Mouse (Mus musculus): ENCODE measurements around the gene Myo1f. TPM values are rescaled to one million over a fixed set of nuclear protein-coding genes. Genes with fewer than 3 reads are reported as not detected.
A peak's percentile ranks its signal among the peaks of the same experiment; 100 is the strongest.

Gene Myo1f
- polyA plus RNA-seq, 1 experiment: 0.27 TPM

DNA sequence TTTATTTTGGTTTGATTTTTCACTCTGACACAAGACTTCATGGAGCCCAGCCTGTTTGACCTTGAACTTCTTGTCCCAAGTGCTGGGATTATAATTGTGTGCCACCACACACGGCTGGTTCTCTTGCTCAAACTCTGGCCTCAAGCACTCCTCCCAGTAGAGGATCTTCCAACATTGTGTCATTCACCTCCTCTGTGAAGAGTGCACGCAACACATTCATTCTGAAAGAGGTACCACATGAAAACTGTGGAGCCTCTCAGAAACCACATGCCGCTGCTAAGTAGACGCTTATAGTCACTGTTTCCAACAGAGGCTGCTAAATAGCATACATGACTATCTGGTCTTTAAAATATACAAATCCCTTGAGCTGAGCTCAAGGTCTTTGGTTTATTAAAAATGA lies 3.4 kb upstream of the Myo1f start:
- Histone ChIP-seq H3K27me3 (ENCODE audit: control insufficient read depth, insufficient read depth, low read length) (no peaks in the 10 kb centered on the region), H3K4me1 (ENCODE audit: control insufficient read depth, insufficient read depth, low read length) (no peaks in the 10 kb centered on the region), H3K36me3 (ENCODE audit: control insufficient read depth, insufficient read depth, low read length) (no peaks in the 10 kb centered on the region), H3K4me3 (ENCODE audit: control insufficient read depth, low read depth, low read length) (no peak overlapping the region), H3K27ac (ENCODE audit: control insufficient read depth, insufficient read depth, low read depth, low read length) (no peak overlapping the region)
- TF ChIP-seq POLR2A (IDR thresholded peaks at IDR 0.05; ENCODE audit: control insufficient read depth, low read depth, low read length): no peak
- no peak for TF ChIP-seq CTCF (IDR thresholded peaks at IDR 0.05; ENCODE audit: control insufficient read depth, insufficient read depth, insufficient replicate concordance, low read depth, low read length)

DNA sequence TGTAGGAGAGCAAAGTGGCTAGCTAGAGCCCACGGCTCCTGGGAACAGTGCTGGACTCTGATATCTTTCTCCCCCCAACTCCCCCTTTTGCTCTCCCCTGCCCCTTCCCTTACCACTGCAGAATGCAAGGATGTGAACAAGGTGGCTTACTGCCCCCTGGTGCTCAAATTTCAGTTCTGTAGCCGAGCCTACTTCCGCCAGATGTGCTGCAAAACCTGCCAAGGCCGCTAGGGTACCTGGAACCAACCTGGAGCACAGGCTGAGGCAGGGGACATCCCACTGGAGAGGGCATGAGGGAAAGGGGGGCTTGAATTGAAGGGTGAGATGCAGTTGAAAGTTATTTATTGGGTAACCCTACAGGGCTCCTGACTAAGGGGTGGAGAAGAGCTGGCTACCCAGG lies 2.5 kb upstream of the Myo1f start:
- Histone ChIP-seq H3K27me3 (ENCODE audit: control insufficient read depth, insufficient read depth, low read length) (no peaks in the 10 kb centered on the region), H3K4me1 (ENCODE audit: control insufficient read depth, insufficient read depth, low read length) (no peaks in the 10 kb centered on the region), H3K36me3 (ENCODE audit: control insufficient read depth, insufficient read depth, low read length) (no peaks in the 10 kb centered on the region), H3K27ac (ENCODE audit: control insufficient read depth, insufficient read depth, low read depth, low read length) (no peak overlapping the region), H3K4me3 (ENCODE audit: control insufficient read depth, low read depth, low read length) (no peak overlapping the region)
- TF ChIP-seq POLR2A (IDR thresholded peaks at IDR 0.05; ENCODE audit: control insufficient read depth, low read depth, low read length): no peak
- TF ChIP-seq CTCF (IDR thresholded peaks at IDR 0.05; ENCODE audit: control insufficient read depth, insufficient read depth, insufficient replicate concordance, low read depth, low read length): peak; percentile 51

DNA sequence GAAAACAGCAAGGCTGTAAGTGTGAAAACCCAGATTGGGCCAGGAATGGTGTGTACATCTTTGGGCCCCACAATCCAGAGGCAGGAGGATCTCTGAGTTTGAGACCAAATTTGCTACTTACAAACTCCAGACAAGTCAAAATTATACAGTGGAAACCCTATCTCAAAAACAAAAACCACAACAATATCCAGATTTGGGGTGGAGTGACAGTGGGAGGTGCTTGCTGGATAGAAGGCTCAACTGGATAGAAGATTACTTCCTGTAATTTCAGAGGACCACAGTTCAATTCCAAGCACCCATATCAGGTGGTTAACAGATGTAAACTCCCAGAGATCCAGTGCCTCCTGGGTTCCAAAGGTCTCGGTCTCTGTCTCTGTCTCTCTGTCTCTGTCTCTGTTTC lies 971 bp upstream of the Myo1f start:
- no peak for TF ChIP-seq CTCF (IDR thresholded peaks at IDR 0.05; ENCODE audit: control insufficient read depth, insufficient read depth, insufficient replicate concordance, low read depth, low read length)
- no peak for TF ChIP-seq POLR2A (IDR thresholded peaks at IDR 0.05; ENCODE audit: control insufficient read depth, low read depth, low read length)
- Histone ChIP-seq H3K27me3 (ENCODE audit: control insufficient read depth, insufficient read depth, low read length) (no peaks in the 10 kb centered on the region), H3K27ac (ENCODE audit: control insufficient read depth, insufficient read depth, low read depth, low read length) (no peak overlapping the region), H3K4me3 (ENCODE audit: control insufficient read depth, low read depth, low read length) (no peak overlapping the region), H3K36me3 (ENCODE audit: control insufficient read depth, insufficient read depth, low read length) (no peaks in the 10 kb centered on the region), H3K4me1 (ENCODE audit: control insufficient read depth, insufficient read depth, low read length) (no peaks in the 10 kb centered on the region)

DNA sequence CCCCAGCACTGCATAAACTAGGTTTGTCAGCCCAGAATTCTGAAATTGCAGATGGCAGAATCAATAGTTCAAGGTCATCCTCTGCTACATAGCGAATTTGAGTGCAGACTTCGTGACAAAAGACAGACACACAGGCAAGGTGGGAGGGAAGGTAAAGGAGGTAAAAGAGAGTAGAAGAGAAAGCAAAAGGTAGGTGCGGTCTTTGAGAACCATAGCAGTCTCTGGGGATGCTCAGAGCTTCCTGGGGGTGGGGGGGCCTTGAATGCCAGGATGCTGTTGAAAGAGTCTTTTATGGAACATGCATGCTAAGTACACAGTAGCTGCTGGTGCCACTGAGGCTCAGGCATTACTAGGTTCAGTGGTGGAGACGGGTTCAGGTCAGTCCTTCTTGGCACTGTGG lies 2.4 kb downstream of the Myo1f start:
- H3K4me1 ChIP-seq (ENCODE audit: control insufficient read depth, insufficient read depth, low read length): no peaks in the 10 kb centered on the region
- H3K4me3 ChIP-seq (ENCODE audit: control insufficient read depth, low read depth, low read length): no peak overlapping the region
- H3K27ac ChIP-seq (ENCODE audit: control insufficient read depth, insufficient read depth, low read depth, low read length): no peak overlapping the region
- no peaks in the 10 kb centered on the region for H3K36me3 ChIP-seq (ENCODE audit: control insufficient read depth, insufficient read depth, low read length)
- TF ChIP-seq POLR2A (IDR thresholded peaks at IDR 0.05; ENCODE audit: control insufficient read depth, low read depth, low read length) (no peak), CTCF (IDR thresholded peaks at IDR 0.05; ENCODE audit: control insufficient read depth, insufficient read depth, insufficient replicate concordance, low read depth, low read length) (no peak)
- no peaks in the 10 kb centered on the region for H3K27me3 ChIP-seq (ENCODE audit: control insufficient read depth, insufficient read depth, low read length)

GRCm38 (mm10) chr17:33563527-33564076 lies 8.1 kb downstream of the Myo1f start:
- Histone ChIP-seq H3K36me3 (ENCODE audit: control insufficient read depth, insufficient read depth, low read length) (no peaks in the 10 kb centered on the region), H3K27me3 (ENCODE audit: control insufficient read depth, insufficient read depth, low read length) (no peaks in the 10 kb centered on the region), H3K27ac (ENCODE audit: control insufficient read depth, insufficient read depth, low read depth, low read length) (no peak overlapping the region), H3K4me1 (ENCODE audit: control insufficient read depth, insufficient read depth, low read length) (no peaks in the 10 kb centered on the region), H3K4me3 (ENCODE audit: control insufficient read depth, low read depth, low read length) (no peak overlapping the region)
- no peak for TF ChIP-seq CTCF (IDR thresholded peaks at IDR 0.05; ENCODE audit: control insufficient read depth, insufficient read depth, insufficient replicate concordance, low read depth, low read length)
- TF ChIP-seq POLR2A (IDR thresholded peaks at IDR 0.05; ENCODE audit: control insufficient read depth, low read depth, low read length): no peak

- Histone ChIP-seq H3K27me3 (ENCODE audit: control insufficient read depth, insufficient read depth, low read length) (no peaks in the 10 kb centered on the region), H3K4me3 (ENCODE audit: control insufficient read depth, low read depth, low read length) (no peak overlapping the region), H3K4me1 (ENCODE audit: control insufficient read depth, insufficient read depth, low read length) (no peaks in the 10 kb centered on the region), H3K27ac (ENCODE audit: control insufficient read depth, insufficient read depth, low read depth, low read length) (no peak overlapping the region), H3K36me3 (ENCODE audit: control insufficient read depth, insufficient read depth, low read length) (no peaks in the 10 kb centered on the region)
- TF ChIP-seq CTCF (IDR thresholded peaks at IDR 0.05; ENCODE audit: control insufficient read depth, insufficient read depth, insufficient replicate concordance, low read depth, low read length) (no peak), POLR2A (IDR thresholded peaks at IDR 0.05; ENCODE audit: control insufficient read depth, low read depth, low read length) (no peak)
Observed at GRCm38 (mm10) chr17:33564599-33564998, 9.1 kb downstream of the Myo1f start.

DNA sequence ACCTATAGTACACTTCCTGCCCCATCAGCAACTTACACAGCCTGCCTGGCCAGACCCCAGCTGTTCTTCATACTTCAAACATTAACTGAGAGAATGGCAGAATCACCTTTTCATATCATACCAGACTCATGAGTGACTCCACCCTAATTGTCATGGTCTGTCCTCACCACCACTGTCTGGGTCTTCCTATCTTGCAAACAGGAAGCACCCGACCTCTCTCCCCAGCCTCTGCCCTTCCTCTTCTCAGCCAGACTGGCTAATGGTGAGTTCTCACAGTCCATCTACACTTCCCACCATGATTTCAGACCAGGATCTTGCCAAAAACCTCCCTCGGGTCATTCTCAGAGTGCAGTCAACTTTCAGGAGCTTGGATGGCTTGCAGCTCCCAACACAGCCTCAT lies 10.7 kb downstream of the Myo1f start:
- TF ChIP-seq POLR2A (IDR thresholded peaks at IDR 0.05; ENCODE audit: control insufficient read depth, low read depth, low read length): no peak
- TF ChIP-seq CTCF (IDR thresholded peaks at IDR 0.05; ENCODE audit: control insufficient read depth, insufficient read depth, insufficient replicate concordance, low read depth, low read length): no peak
- no peak overlapping the region for H3K4me3 ChIP-seq (ENCODE audit: control insufficient read depth, low read depth, low read length)
- H3K36me3 ChIP-seq (ENCODE audit: control insufficient read depth, insufficient read depth, low read length): no peaks in the 10 kb centered on the region
- no peaks in the 10 kb centered on the region for H3K27me3 ChIP-seq (ENCODE audit: control insufficient read depth, insufficient read depth, low read length)
- no peaks in the 10 kb centered on the region for H3K4me1 ChIP-seq (ENCODE audit: control insufficient read depth, insufficient read depth, low read length)
- H3K27ac ChIP-seq (ENCODE audit: control insufficient read depth, insufficient read depth, low read depth, low read length): no peak overlapping the region

GRCm38 (mm10) chr17:33584061-33584460 lies 28.6 kb downstream of the Myo1f start:
- Histone ChIP-seq H3K4me3 (ENCODE audit: control insufficient read depth, low read depth, low read length) (no peak overlapping the region), H3K27ac (ENCODE audit: control insufficient read depth, insufficient read depth, low read depth, low read length) (no peak overlapping the region), H3K27me3 (ENCODE audit: control insufficient read depth, insufficient read depth, low read length) (no peaks in the 10 kb centered on the region), H3K4me1 (ENCODE audit: control insufficient read depth, insufficient read depth, low read length) (no peaks in the 10 kb centered on the region; the same call in 1 of the 2 replicates), H3K36me3 (ENCODE audit: control insufficient read depth, insufficient read depth, low read length) (no peaks in the 10 kb centered on the region)
- no peak for TF ChIP-seq POLR2A (IDR thresholded peaks at IDR 0.05; ENCODE audit: control insufficient read depth, low read depth, low read length)
- TF ChIP-seq CTCF (IDR thresholded peaks at IDR 0.05; ENCODE audit: control insufficient read depth, insufficient read depth, insufficient replicate concordance, low read depth, low read length): no peak
